Mouse (Mus musculus) thymus, postnatal 0 days (tissue): ENCODE results near the gene Olfr1100. TPM values are rescaled to one million over a fixed set of nuclear protein-coding genes. Genes with fewer than 3 reads are reported as not detected.

Experiments
- DNase-seq: peaks from one replicate; pipeline ENCODE4 v3.0.0-alpha.2; 2015; ENCODE audit warnings: low spot score
- polyA plus RNA-seq: library from polyadenylated mRNA; unstranded; fragments of >200 nt; fragmentation: Nextera tagmentation; extraction: Ambion mirVana; gene quantifications from 2 replicates; pipeline ENCODE4 v1.2.1, GENCODE M21; 2015

The Olfr1100 gene
- polyA plus RNA-seq, result not detected in 2 replicates

DNA sequence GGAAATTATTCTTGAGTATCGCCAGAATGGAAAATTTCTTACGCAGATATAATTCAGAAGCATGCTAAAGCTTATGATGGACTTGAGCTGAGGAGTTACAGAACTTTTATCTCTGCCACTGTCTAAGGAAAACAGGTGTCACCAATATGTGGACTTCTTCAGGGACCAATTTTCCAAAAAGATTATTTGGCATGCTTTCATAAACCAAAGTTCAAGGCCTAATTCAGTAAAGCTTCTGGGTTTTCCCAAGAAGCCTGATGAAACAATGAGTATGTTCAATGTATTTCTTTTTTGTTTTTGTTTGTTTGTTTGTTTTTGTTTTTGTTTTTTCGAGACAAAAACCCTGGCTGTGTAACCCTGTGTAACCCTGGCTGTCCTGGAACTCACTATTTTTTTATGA lies at the start of gene Olfr1100:
Olfr1100 (minus strand) TSS at position 101 of the 400 bp plus-strand sequence.
- no peak for DNase-seq

DNA sequence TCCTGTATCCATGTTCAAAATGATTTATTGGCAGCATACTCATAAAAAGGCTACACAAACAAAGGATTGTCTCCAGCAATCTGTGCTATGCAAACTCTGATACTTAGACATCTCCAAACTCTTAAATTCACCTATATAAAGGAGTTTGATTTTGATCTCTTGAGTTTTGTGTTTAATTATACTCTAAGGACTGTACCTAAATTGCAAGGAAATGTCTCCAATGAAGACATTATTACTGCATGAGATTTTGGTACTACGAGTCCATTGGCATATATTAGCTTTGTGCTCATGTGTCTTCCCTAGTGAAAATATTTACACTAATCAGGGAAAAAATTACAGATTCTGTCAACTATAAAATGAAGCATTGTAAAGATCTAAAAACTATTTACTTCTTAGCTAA lies 47.2 kb upstream of the Olfr1100 start, which contains the start of gene Olfr1104:
Olfr1104 (minus strand) TSS at position 101 of the 400 bp plus-strand sequence.
- DNase-seq, result no peak

DNA sequence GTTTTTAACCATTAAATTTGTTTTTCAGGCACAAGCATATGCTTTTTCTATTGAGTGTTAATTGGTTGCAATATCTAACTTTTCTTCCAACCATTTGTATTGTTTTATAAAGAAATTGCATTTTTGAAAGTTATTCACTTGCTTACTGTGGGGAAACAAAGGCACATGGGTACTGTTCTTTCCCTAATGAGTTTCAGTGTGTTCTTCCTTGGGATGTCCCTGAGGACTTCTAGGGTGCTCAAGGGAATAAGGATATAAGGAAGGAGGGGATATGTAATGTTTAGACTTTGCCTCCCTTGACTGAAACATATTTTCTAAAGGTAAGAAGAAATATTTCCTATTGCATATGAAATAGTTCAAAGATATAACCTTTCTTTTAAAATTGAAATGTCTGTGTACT lies 18.3 kb upstream of the Olfr1100 start, which contains the start of gene Olfr1102:
Olfr1102 (plus strand) TSS at position 301 of the 400 bp plus-strand sequence.
- DNase-seq, result no peak

DNA sequence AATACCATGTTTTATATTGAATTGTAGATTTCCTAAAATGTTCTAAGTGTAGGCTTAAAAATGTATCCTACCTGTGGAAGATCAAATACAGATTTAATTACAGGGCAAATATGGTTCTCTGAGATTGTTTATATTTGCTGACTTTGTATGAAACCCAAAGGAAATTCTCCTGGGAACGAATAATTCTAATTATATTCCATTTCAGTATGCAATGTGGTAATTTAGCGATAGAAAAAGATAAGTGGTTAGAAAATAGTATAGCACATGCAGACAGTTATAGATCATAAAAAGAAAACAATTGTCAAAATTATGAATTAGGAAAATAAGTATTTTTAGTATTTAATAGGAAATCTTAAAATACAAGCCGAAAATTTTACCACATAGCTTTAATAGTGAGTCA lies 11.4 kb upstream of the Olfr1100 start, which contains the start of gene Olfr1101:
Olfr1101 (minus strand) TSS at position 101 of the 400 bp plus-strand sequence.
- no peak for DNase-seq

DNA sequence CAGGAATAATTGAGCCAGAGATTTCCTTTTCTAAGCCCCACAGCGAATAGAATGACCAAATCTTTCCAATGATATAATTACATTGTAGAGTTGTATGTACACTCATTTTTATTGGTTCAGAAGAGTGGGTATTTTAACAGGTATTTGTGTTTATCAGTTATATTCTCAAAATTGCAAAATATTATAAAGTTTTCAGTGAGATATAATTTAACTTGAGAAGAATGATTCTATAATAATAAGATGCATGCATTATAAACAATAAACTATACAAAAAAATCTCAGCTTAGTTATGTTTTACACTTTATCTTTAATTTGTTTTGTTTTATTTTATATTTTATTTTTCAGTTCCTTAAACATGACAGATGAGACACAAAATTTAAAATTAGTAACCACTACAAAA lies 19.2 kb downstream of the Olfr1100 start, which contains the start of gene Olfr1099:
Olfr1099 (minus strand) TSS at position 101 of the 400 bp plus-strand sequence.
- DNase-seq, result no peak

DNA sequence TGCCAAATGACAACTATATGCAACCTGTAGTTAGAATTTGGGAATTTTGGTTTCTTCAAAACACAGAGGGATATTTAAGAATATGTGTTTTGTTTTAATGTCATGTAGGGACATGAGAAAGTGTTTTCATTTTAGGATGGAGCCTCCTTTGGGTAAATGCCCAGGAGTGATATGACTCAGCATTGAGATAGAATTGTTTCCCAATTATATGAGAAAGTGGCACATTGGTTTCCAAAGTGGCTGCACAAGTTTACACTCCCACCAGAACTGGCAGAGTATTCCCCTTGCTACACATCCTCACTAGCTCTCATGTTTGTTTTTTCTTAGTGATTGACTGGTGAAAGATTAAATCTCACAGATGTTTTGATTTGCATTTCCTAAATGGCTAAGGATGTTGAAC lies 53.2 kb downstream of the Olfr1100 start:
- DNase-seq, result no peak

Other genes starting within 250 kb of the Olfr1100 start
- not detected in 2 replicates for gene Olfr1089, start 246.3 kb downstream of the Olfr1100 start, polyA plus RNA-seq
- not detected in 2 replicates for gene Olfr1090, start 221.0 kb downstream of the Olfr1100 start, polyA plus RNA-seq
- gene Olfr1093, start 197.5 kb downstream of the Olfr1100 start, polyA plus RNA-seq, result not detected in 2 replicates
- gene Olfr141, start 169.9 kb downstream of the Olfr1100 start, polyA plus RNA-seq, result not detected in 2 replicates
- not detected in 2 replicates for gene Olfr1094, start 155.3 kb downstream of the Olfr1100 start, polyA plus RNA-seq
- not detected in 2 replicates for gene Olfr1095, start 128.3 kb downstream of the Olfr1100 start, polyA plus RNA-seq
- not detected in 2 replicates for gene Gm13723, start 105.2 kb downstream of the Olfr1100 start, polyA plus RNA-seq
- not detected in 2 replicates for gene Olfr1097, start 87.7 kb downstream of the Olfr1100 start, polyA plus RNA-seq
- gene Olfr1098, start 55.4 kb downstream of the Olfr1100 start, polyA plus RNA-seq, result not detected in 2 replicates
- not detected in 2 replicates for gene Olfr1099, start 19.3 kb downstream of the Olfr1100 start, polyA plus RNA-seq
- gene Olfr1101, start 11.3 kb upstream of the Olfr1100 start, polyA plus RNA-seq, result not detected in 2 replicates
- not detected in 2 replicates for gene Olfr1102, start 18.4 kb upstream of the Olfr1100 start, polyA plus RNA-seq
- gene Olfr1104, start 47.1 kb upstream of the Olfr1100 start, polyA plus RNA-seq, result not detected in 2 replicates
- gene Olfr1105, start 56.6 kb upstream of the Olfr1100 start, polyA plus RNA-seq, result not detected in 2 replicates
- gene Olfr1106, start 72.3 kb upstream of the Olfr1100 start, polyA plus RNA-seq, result not detected in 2 replicates
- not detected in 2 replicates for gene Olfr1107, start 95.9 kb upstream of the Olfr1100 start, polyA plus RNA-seq
- gene Olfr1109, start 116.1 kb upstream of the Olfr1100 start, polyA plus RNA-seq, result not detected in 2 replicates
- not detected in 2 replicates for gene Olfr259, start 134.6 kb upstream of the Olfr1100 start, polyA plus RNA-seq
- not detected in 2 replicates for gene Olfr1110, start 160.3 kb upstream of the Olfr1100 start, polyA plus RNA-seq
- gene Olfr1111, start 172.7 kb upstream of the Olfr1100 start, polyA plus RNA-seq, result not detected in 2 replicates
- gene Olfr1112, start 207.8 kb upstream of the Olfr1100 start, polyA plus RNA-seq, result not detected in 2 replicates
- gene Olfr1113, start 229.0 kb upstream of the Olfr1100 start, polyA plus RNA-seq, result not detected in 2 replicates